Mouse (Mus musculus) embryonic facial prominence, embryonic 13.5 days (tissue): ENCODE measurements at regions not wholly inside any gene's neighbourhood (a gene's known extent, or its start where the extent isn't known, plus 50 kb on each side); places are given as distances from the start of the nearest gene placed in this dataset. TPM values are rescaled to one million over a fixed set of nuclear protein-coding genes. Genes with fewer than 3 reads are reported as not detected.

Experiments
- ATAC-seq: fragments of 200-750 bp; cut with Nextera tagmentation; 2 replicates; pipeline ENCODE4 v1.8.0; 2017; ENCODE audit warnings: low read depth; ENCODE audit not compliant: insufficient number of reproducible peaks, insufficient read depth, low FRiP score, low TSS enrichment
- H3K27ac ChIP-seq: fragments of 300-500 bp; sonication (generic); 2 replicates; pipeline ENCODE4 v1.5.1; 2015; ENCODE audit warnings: moderate library complexity, mild to moderate bottlenecking, inconsistent platforms
- H3K27me3 ChIP-seq: fragments of 300-500 bp; sonication (generic); 2 replicates; pipeline ENCODE4 v1.6.1; 2015; ENCODE audit warnings: mild to moderate bottlenecking, inconsistent platforms
- H3K36me3 ChIP-seq: fragments of 300-500 bp; sonication (generic); 2 replicates; pipeline ENCODE4 v1.6.1; 2015; ENCODE audit warnings: mild to moderate bottlenecking, inconsistent platforms
- H3K4me1 ChIP-seq: fragments of 300-500 bp; sonication (generic); 2 replicates; pipeline ENCODE4 v1.6.1; 2015; ENCODE audit warnings: inconsistent platforms
- H3K4me2 ChIP-seq: fragments of 300-500 bp; sonication (generic); 2 replicates; pipeline ENCODE4 v1.6.1; 2015; ENCODE audit warnings: moderate library complexity, mild to moderate bottlenecking, inconsistent platforms
- H3K4me3 ChIP-seq: fragments of 300-500 bp; sonication (generic); 2 replicates; pipeline ENCODE4 v1.5.1; 2015; ENCODE audit warnings: mild to moderate bottlenecking, inconsistent platforms
- H3K9ac ChIP-seq: fragments of 300-500 bp; sonication (generic); 2 replicates; pipeline ENCODE4 v1.6.1; 2015; ENCODE audit warnings: mild to moderate bottlenecking, inconsistent platforms
- H3K9me3 ChIP-seq: fragments of 300-500 bp; sonication (generic); 2 replicates; pipeline ENCODE4 v1.6.1; 2016; ENCODE audit warnings: inconsistent platforms
- WGBS: fragments of 180-500 bp; shearing (Covaris S2); methylation state at CpG from one replicate; pipeline ENCODE4 v1.1.7; 2015; ENCODE audit warnings: mixed read lengths; 5-methylcytosine and 5-hydroxymethylcytosine counted together
- microRNA-seq: library from miRNA; unstranded; fragments of <30 nt; microRNA quantifications from one replicate; pipeline ENCODE4, GENCODE M21; 2016

GRCm38 (mm10) chr17:45194786-45195281 lies 238.7 kb downstream of the Cdc5l start:
- H3K4me2 ChIP-seq = peak overlapping the region; percentile 16
- H3K4me1 ChIP-seq = peaks cover 26% of the 10 kb centered on the region
- H3K27ac ChIP-seq = peak overlapping the region; percentile 73
- H3K27me3 ChIP-seq = no peaks in the 10 kb centered on the region
- no peaks in the 10 kb centered on the region for H3K36me3 ChIP-seq
- no peak overlapping the region for H3K4me3 ChIP-seq
- 0 out of 2 replicates have a peak, but pooled peaks have one; percentile 26 for ATAC-seq
- WGBS = 20% methylated on average over 13 of the region's 13 CpGs
- H3K9me3 ChIP-seq = no peaks in the 10 kb centered on the region
- H3K9ac ChIP-seq = 0 out of 2 replicates have a peak overlapping the region, but pooled peaks have one; percentile 16

GRCm38 (mm10) chr17:45193456-45194025 lies 240.0 kb downstream of the Cdc5l start:
- H3K27ac ChIP-seq = peak overlapping the region; percentile 73
- WGBS = 8% methylated on average over 11 of the region's 11 CpGs
- peak; percentile 71; the same call in 1 of the 2 replicates for ATAC-seq

GRCm38 (mm10) chr17:45187402-45187801 lies 246.1 kb downstream of the Cdc5l start:
- Histone ChIP-seq H3K36me3 (no peaks in the 10 kb centered on the region), H3K27me3 (peaks cover 3% of the 10 kb centered on the region), H3K27ac (no peak overlapping the region), H3K9ac (no peak overlapping the region), H3K4me1 (peaks cover 1% of the 10 kb centered on the region), H3K4me2 (no peak overlapping the region), H3K4me3 (no peak overlapping the region), H3K9me3 (no peaks in the 10 kb centered on the region)
- ATAC-seq = no peak
- 77% methylated on average over 7 of the region's 7 CpGs for WGBS

More at GRCm38 (mm10) chr17:45193456-45194025, 240.0 kb downstream of the Cdc5l start:
- no peaks in the 10 kb centered on the region for H3K9me3 ChIP-seq
- H3K36me3 ChIP-seq = no peaks in the 10 kb centered on the region
- no peak overlapping the region for H3K4me3 ChIP-seq
- H3K4me2 ChIP-seq = peak overlapping the region; percentile 47
- H3K4me1 ChIP-seq = peaks cover 26% of the 10 kb centered on the region
- H3K9ac ChIP-seq = no peak overlapping the region
- H3K27me3 ChIP-seq = peaks cover 3% of the 10 kb centered on the region

- ATAC-seq = no peak
- Histone ChIP-seq H3K36me3 (no peaks in the 10 kb centered on the region), H3K4me3 (no peak overlapping the region), H3K9me3 (peaks cover 6% of the 10 kb centered on the region; the same call in 1 of the 2 replicates), H3K4me2 (no peak overlapping the region), H3K27ac (no peak overlapping the region), H3K4me1 (no peaks in the 10 kb centered on the region), H3K9ac (no peak overlapping the region), H3K27me3 (no peaks in the 10 kb centered on the region; the same call in 1 of the 2 replicates)
- WGBS = 61% methylated on average over 4 of the region's 4 CpGs
Observed at GRCm38 (mm10) chr17:45176340-45176739, 257.2 kb downstream of the Cdc5l start.

- Histone ChIP-seq H3K4me2 (no peak overlapping the region), H3K36me3 (no peaks in the 10 kb centered on the region), H3K27me3 (peaks cover 3% of the 10 kb centered on the region; the same call in 1 of the 2 replicates), H3K4me3 (no peak overlapping the region), H3K27ac (no peak overlapping the region; the same call in 1 of the 2 replicates), H3K9me3 (no peaks in the 10 kb centered on the region), H3K4me1 (peaks cover 28% of the 10 kb centered on the region), H3K9ac (no peak overlapping the region)
- ATAC-seq = no peak
- WGBS = 39% methylated on average over 10 of the region's 10 CpGs
Observed at GRCm38 (mm10) chr17:45169257-45169994, 264.1 kb downstream of the Cdc5l start.

Small RNAs in the stretch of these regions (microRNA-seq; reads per million reads assigned to microRNA genes)
- gene Gm24979 = not detected
